Mouse (Mus musculus) embryo, embryonic 11.5 days (tissue): ENCODE results near the gene Snx9.
A peak's percentile ranks its signal among the peaks of the same experiment; 100 is the strongest.

ENCODE experiments used
- DNase-seq: peaks from one replicate; pipeline ENCODE4 v3.0.0-alpha.2; 2012; ENCODE audit warnings: low read depth, low spot score

Gene Snx9

DNA sequence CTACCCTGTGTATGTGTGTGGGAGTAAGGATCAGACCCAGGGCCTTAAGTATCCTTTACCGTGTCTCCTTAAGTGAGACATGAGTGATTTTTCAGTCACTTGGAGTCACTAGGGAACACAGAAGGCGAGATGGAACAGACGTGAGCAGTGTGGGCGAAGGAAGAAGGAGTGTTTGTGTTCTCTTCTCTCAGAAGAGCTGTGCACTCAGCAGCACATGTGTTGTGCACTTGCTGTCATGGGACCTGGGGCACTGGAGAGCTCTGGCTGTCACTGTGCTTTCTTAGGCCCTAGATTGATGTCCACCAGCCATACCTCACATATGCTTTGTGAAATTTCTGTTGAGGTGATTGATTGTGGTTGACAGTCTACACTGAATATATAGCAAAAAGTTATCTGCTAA, 37.7 kb downstream of the Snx9 start:
- no peak for DNase-seq

DNA sequence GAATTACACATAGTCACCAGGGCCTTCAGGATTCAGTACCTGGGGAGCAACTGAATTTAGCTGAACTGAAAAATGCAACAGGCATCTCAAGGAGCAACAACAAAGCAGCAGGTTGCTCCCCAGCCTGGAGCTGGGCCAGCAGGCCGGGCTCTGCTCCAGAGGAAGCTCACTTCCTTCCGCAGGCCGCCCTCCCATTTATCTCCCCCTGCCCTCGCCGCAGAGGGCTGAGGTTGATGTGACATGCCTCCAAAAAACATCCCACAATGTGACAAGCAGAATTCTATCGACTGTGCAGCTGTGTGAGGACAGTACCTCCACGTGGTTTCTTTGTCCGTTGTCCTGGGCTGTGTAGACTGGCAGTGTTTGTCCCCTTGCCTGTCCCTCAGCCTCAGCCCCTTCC, 44.3 kb downstream of the Snx9 start:
- DNase-seq = no peak

- no peak for DNase-seq
Measured at GRCm38 (mm10) chr17:5886181-5886810, 45.2 kb downstream of the Snx9 start.

GRCm38 (mm10) chr17:5886943-5887800, 46.0 kb downstream of the Snx9 start:
- DNase-seq = no peak

DNA sequence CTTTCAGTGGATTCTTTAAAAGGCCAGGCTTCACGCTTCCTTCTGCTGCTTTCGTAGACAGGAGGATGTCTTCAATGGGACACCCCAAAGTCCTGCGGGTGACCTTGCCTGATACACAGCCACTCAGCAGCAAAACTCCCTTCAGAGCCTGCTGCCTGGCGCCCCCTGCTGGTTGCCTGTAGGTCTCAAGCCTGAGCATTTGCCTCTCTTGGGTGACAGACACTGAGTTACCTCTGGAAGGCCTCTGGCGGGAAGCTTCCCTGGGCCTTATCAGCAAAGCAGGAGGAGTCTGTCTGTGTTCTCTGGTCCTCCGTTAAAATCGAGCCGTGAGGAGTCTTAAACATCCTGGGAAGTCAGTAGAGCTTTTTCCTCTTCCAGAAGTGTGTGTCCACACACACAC, 49.3 kb downstream of the Snx9 start:
- peak; percentile 39 for DNase-seq

- DNase-seq = no peak
Measured at GRCm38 (mm10) chr17:5891933-5892683, 51.0 kb downstream of the Snx9 start.

DNA sequence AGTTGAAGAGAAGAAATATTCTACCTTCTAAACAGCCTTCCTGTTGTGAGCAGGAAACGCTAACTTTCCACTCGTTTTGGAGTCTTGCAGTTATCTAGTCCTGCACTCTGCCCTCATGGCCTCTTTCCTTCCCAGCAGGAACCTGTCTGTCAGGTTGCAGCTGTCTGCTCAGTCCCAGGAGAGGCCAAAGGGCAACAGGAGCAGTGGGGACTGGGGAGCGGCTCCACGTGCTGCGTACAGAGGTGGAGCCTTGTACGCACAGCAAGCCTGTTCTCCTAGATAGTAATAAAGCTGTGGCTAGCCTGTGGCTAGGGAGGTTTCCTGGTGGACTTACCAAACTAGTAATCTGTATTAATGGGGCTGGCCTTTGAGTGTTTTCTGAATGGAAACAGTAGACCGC, 52.0 kb downstream of the Snx9 start:
- DNase-seq = no peak

DNA sequence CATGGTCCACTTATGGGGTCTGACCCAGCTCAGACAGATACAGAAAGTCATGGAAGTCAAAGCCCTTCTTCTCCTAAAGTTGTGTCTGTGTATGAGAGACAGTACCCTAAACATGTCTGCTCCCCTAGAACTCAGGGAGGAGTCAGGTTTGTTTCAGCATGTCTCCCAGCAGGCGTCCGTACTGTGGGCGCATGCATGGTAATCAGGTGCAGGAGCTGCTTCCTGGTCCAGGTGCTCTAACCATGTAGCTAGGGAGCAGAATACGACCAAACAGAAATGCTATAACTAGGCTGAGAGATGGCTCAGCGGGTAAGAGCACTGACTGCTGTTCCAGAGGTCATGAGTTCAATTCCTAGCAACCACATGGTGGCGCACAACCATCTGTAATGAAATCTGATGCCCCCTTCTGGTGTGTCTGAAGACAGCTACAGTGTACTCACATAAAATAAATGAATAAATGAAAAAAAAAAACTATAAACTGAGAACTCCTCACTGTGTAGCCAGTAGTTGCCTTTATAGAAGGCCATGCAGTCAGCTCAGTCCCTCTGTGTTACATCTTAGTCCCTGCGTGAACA, 52.5 kb downstream of the Snx9 start:
- no peak for DNase-seq

DNA sequence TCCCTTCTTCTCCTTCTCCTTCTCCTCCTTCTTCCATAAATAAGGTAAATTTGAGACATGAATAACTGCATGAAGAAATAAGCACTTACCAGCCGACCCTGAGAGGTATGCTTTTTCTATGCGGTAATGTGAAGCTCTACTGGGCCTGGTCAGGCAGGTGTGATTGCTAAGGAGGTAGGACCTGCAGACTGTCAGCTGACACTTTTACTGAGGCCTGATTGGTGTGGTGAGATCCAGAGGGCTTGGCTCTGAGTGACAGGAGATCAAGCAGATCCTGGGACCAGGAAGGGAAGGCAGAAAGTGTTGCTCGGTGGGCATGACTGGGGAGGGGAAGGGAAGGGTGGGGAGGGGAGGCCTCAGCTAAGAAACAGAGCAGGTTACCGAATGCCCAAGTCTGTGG, 54.9 kb downstream of the Snx9 start:
- DNase-seq = no peak

DNA sequence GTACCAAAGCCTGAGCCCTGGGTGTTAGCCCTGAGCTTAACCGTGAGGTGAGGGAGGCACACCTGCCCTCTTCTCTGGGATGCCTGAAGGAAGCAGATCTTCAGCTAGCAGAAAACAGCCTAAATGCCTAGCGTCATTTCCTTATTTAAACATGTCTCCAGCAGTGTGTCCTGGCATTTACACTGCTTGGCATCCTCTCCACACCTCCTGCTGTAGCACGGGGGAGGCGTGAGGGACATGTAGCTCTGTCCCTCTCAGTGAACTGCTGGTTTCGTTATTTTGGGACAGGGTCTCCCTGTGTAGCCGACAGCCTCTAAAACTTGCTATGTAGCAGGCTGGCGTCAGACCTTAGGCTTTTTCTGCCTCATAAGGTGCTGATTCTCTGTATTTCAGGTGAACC, 55.5 kb downstream of the Snx9 start:
- DNase-seq = no peak

GRCm38 (mm10) chr17:5897326-5898200, 56.4 kb downstream of the Snx9 start:
- no peak for DNase-seq

DNA sequence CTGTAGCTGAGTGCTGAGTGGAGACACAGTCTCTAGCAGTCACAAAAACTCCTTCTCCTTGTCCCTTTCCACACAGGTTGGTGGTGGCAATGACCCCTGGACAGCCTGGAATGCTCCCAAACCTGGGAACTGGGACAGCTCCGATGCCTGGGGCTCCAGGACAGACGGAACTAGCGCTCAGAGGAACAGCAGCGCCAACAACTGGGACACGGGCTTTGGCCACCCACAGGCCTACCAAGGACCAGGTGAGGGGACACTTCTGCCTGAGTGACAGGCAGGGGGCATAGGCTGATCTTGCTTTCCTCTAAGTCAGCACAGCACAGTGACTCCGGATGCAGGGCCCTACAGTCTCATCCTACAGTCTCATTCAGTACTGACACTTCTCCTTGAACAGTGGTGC, 58.1 kb downstream of the Snx9 start:
- no peak for DNase-seq

- DNase-seq = no peak
Measured at GRCm38 (mm10) chr17:5901381-5901780, 60.3 kb downstream of the Snx9 start.

DNA sequence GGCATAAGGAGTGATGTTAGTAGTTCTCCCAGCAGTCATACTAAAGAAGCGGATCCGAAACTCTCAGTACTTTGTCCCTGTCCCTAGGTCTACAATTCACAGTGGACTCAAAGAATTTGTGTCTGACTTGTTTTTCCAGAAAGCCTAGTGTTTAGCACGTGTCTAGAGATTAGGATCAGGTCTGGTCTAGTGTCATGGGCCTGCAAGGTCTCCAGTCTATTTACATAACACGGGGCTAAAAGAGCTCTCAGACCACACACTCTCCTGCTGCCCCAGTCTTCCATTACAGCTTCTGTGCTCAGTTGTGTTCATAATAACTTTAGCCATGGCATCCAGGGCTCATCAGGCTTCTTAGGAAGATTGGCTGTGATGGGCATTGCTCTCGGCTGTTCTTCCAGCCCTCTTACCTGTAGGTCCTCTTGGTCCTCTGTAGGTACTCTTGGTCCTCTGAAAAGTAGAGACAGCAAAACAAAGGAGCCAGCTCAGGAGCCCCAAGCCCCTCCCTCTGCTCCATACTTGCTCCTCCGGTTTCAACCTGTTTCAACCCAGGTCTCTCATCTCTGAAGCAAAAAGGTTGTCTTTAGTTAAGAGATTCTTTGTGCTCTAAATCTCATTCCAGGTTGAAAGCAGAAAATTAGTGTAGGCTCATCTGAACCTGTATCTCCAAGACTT, 62.6 kb downstream of the Snx9 start:
- DNase-seq = no peak

DNA sequence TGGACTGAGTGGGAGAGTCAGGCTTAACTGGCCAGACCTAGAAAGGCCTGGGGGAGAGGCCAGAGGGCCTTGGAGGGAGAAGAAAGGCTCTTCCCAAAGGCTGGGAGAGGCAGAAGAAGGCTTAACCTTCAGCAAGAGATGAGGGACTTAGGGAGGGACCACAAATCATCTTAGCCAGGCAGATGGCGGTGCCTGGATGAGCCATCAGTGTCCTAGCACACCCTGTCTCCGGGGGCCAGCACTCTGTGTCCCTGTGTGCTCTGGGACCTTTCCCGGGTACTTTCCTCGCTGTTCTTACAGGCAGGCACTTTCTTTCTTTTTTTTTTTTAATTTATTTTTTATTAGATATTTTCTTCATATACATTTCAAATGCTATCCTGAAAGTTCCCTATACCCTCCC, 68.6 kb downstream of the Snx9 start:
- no peak for DNase-seq

GRCm38 (mm10) chr17:5911591-5911990, 70.5 kb downstream of the Snx9 start:
- no peak for DNase-seq

- no peak for DNase-seq
Measured at GRCm38 (mm10) chr17:5912797-5913196, 71.7 kb downstream of the Snx9 start.

DNA sequence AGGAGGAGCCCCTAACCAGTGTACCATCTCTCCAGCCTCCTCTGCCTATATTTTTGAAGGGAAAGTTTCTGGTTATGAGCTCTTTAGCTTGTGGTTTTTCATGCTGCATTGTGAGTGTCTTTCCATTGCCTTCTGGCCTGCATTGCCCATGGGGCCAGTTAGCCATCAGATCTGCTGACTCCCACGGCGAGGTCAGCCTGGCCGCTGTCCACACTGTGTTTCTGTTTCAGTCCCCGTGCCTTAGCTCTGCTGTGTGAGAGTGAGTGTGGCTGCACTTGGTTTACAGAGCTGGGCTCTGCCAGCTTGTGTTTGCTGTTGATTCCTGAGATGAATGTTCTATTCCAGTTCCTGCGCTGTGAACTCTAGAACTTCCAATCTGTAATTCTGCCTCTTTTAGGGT, 73.1 kb downstream of the Snx9 start:
- no peak for DNase-seq

- DNase-seq = no peak
Measured at GRCm38 (mm10) chr17:5921954-5922353, 80.8 kb downstream of the Snx9 start.

DNA sequence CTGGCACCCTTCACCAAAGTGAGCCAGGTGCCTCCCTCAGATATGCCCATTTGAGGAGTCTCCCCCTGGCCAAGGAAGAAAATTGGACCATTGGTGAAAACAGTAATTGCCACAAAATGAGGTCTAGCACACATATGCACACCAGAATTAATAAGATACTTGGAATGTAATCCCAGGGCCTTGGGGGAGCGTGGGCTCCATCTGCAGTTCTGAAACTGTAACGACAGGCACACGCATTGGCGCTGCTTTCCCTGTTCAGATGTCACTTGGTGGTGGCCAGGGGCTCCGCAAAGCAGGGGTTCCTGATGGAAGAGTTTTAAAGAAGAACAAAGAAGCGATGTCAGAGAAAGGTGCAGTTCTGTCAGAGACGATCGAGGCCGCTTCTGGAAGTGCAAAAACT, 82.2 kb downstream of the Snx9 start:
- DNase-seq = no peak

- no peak for DNase-seq
Measured at GRCm38 (mm10) chr17:5924238-5924637, 83.1 kb downstream of the Snx9 start.
